Mouse (Mus musculus): Measurements from ENCODE around the gene Sccpdh.

DNA sequence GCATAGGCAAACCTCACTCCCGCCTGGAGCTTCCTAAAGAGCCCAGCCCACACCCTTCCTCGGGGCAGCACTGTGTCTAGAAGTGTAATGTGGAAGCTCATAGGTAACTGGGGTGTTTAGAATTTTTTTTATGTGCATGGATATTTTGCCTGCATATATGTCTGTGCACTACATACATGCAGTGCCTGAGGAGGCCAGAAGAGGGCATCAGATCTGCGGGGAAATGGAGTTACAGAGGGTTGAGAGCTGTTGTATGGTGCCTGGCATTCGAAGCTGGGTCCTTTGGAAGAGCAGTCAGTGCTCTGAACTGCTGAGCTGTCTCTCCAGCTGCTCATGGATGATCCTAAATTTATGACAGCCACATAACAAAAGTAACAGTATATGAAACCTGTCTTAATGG lies 44.4 kb upstream of the Sccpdh start:
- TF ChIP-seq CTCF (IDR thresholded peaks at IDR 0.05; ENCODE audit: extremely low read depth, insufficient read depth, low read length) (peak; percentile 43), POLR2A (IDR thresholded peaks at IDR 0.05; ENCODE audit: extremely low read depth, insufficient read depth, low read length) (no peak)
